Mouse (Mus musculus) megakaryocyte, embryonic 14.5 days (primary cell): Measurements from ENCODE around the gene Grn.

Experiments used
- FLI1 ChIP-seq: IDR thresholded peaks from 2 replicates; pipeline ENCODE4 v1.6.1; 2012; ENCODE audit warnings: low read length, inconsistent platforms, mixed read lengths
- GATA1 ChIP-seq: IDR thresholded peaks from 3 replicates; pipeline ENCODE4 v1.6.1; 2012; ENCODE audit warnings: mixed read lengths, low read length, inconsistent platforms, borderline replicate concordance

GRCm38 (mm10) chr11:102382794-102383193 is 47.3 kb upstream of the Grn start:
- TF ChIP-seq GATA1 = no peak
- TF ChIP-seq FLI1 = no peak
